Mouse (Mus musculus) heart, adult 8-10 months (tissue): ENCODE measurements at regions not wholly inside any gene's neighbourhood (a gene's known extent, or its start where the extent isn't known, plus 50 kb on each side); places are given as distances from the start of the nearest gene placed in this dataset.

Source experiments
- DNase-seq: peaks from one replicate; pipeline ENCODE4 v3.0.0; 2022; ENCODE audit warnings: low spot score

- DNase-seq: no peak
Observed at GRCm38 (mm10) chr7:128834894-128835293, 90.2 kb downstream of the Sec23ip start.

- no peak for DNase-seq
Observed at GRCm38 (mm10) chr7:128836435-128836834, 91.7 kb downstream of the Sec23ip start.

GRCm38 (mm10) chr7:128842561-128842960 is 97.8 kb downstream of the Sec23ip start:
- DNase-seq: no peak

GRCm38 (mm10) chr7:128843576-128843975 is 98.8 kb downstream of the Sec23ip start:
- no peak for DNase-seq

GRCm38 (mm10) chr7:128849261-128849660 is 104.5 kb downstream of the Sec23ip start:
- no peak for DNase-seq

GRCm38 (mm10) chr7:128854193-128854592 is 109.5 kb downstream of the Sec23ip start:
- no peak for DNase-seq

- no peak for DNase-seq
Observed at GRCm38 (mm10) chr7:128854690-128855343, 110.1 kb downstream of the Sec23ip start.

GRCm38 (mm10) chr7:128860141-128860540 is 115.4 kb downstream of the Sec23ip start:
- peak; percentile 19 for DNase-seq

GRCm38 (mm10) chr7:128860709-128861108 is 116.0 kb downstream of the Sec23ip start:
- DNase-seq: peak; percentile 7

- no peak for DNase-seq
Observed at GRCm38 (mm10) chr7:128861376-128861775, 116.6 kb downstream of the Sec23ip start.

GRCm38 (mm10) chr7:128868799-128869198 is 124.1 kb downstream of the Sec23ip start:
- no peak for DNase-seq

GRCm38 (mm10) chr7:128884015-128884414 is 139.3 kb downstream of the Sec23ip start:
- DNase-seq: no peak

GRCm38 (mm10) chr7:128885551-128885950 is 140.8 kb downstream of the Sec23ip start:
- DNase-seq: no peak

- no peak for DNase-seq
Observed at GRCm38 (mm10) chr7:128910134-128910533, 165.4 kb downstream of the Sec23ip start.

GRCm38 (mm10) chr7:128937976-128938730 is 193.4 kb downstream of the Sec23ip start:
- no peak for DNase-seq

GRCm38 (mm10) chr7:128960575-128960974 is 215.8 kb downstream of the Sec23ip start:
- no peak for DNase-seq

- no peak for DNase-seq
Observed at GRCm38 (mm10) chr7:128979904-128980303, 235.2 kb downstream of the Sec23ip start.

GRCm38 (mm10) chr7:128980827-128981226 is 236.1 kb downstream of the Sec23ip start:
- DNase-seq: no peak

- DNase-seq: no peak
Observed at GRCm38 (mm10) chr7:128998759-128999158, 254.0 kb downstream of the Sec23ip start.

GRCm38 (mm10) chr7:129002419-129002818 is 254.4 kb upstream of the Plpp4 start:
- DNase-seq: no peak

- DNase-seq: no peak
Observed at GRCm38 (mm10) chr7:129003150-129003549, 253.7 kb upstream of the Plpp4 start.

- DNase-seq: no peak
Observed at GRCm38 (mm10) chr7:129016353-129016752, 240.5 kb upstream of the Plpp4 start.

- no peak for DNase-seq
Observed at GRCm38 (mm10) chr7:129027116-129027515, 229.7 kb upstream of the Plpp4 start.
